Mouse (Mus musculus): ENCODE results near the gene Tgfbr1.

DNA sequence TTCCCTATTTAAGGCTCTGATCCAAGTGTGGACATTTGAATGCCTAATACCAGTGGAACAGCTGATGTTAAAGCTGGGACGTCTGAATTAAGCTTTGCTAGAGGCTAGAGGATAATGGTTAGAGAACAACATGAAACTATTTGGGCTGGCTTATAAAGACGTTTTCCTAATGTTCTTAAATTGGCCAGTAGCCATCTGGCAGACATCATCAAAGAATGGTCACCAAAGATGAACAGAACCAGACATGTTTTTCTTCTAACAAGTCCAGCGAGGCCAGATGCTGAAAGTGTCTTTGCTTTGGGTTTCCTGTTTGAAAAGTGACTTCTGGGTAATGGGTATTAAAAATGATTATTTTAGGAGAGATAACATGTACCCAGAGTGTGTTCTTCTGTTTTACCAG is 10.1 kb downstream of the Tgfbr1 start:
- TF ChIP-seq ZC3H11A (IDR thresholded peaks at IDR 0.05; ENCODE audit: borderline replicate concordance, low read depth, low read length) (no peak), HCFC1 (IDR thresholded peaks at IDR 0.05; ENCODE audit: borderline replicate concordance, insufficient read depth, low read length) (no peak)
